ENCODE assay signal across 8 mouse cellular contexts in the genomic region with DNA sequence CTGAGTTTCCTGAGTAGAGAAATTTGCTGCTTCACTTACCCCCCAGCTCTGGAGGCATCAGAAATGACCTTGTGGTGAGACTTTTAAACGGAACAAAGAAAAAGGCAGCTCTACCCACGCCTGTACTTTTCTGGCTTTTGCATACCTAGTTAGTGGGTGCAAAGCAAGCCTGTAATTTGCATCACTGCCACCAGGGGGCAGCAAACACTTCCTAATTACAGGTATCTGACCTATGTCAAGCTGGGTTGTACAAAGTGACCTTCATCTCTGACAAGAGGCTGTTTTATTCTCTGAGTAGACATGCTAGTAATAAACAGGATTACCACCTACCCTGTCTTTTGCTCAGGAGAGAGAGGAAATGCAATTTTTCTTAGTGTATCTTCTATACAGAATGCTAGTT.
DNase-seq lines count a peak whose midpoint lies in the region; ATAC-seq lines count a peak whose summit lies in the region.

No protein-coding gene starts in this region.

- no peak overlapping the region for H3K27ac ChIP-seq in kidney, embryonic 15.5 days

- H3K27me3 ChIP-seq in kidney, embryonic 15.5 days: no peaks in the 10 kb centered on the region

- H3K4me2 ChIP-seq in kidney, embryonic 15.5 days: no peak overlapping the region

- no peaks in the 10 kb centered on the region for H3K4me1 ChIP-seq in kidney, embryonic 15.5 days

- peaks cover 85% of the 10 kb centered on the region for H3K36me3 ChIP-seq in kidney, embryonic 15.5 days

- H3K9me3 ChIP-seq in kidney, embryonic 15.5 days (replicated peaks): no peaks in the 10 kb centered on the region

- no peak overlapping the region for H3K9ac ChIP-seq in kidney, embryonic 15.5 days

- intact Hi-C loops in left cerebral cortex, postnatal 25 days (cut with DNase I): loop anchor here (1.0 to 5.0 kb wide), 2 partner anchors 87 to 100 kb away; no protein-coding TSS in a partner anchor

- ATAC-seq in kidney, embryonic 15.5 days (replicated peaks; ENCODE audit: low FRiP score): no peak
- 0 out of 2 replicates have a peak, but pooled peaks have one; percentile 45 for ATAC-seq in neutrophil, adult 5-6 weeks (ENCODE audit: extremely low read depth, insufficient number of reproducible peaks, low FRiP score, poor library complexity, severe bottlenecking)

- no peak overlapping the region for H3K4me3 ChIP-seq in kidney, embryonic 15.5 days (replicated peaks)

- 87% methylated on average over 2 of the region's 2 CpGs for WGBS in kidney, embryonic 15.5 days

- peak; percentile 83 for DNase-seq in kidney, adult 18-20 months
- peak; percentile 76 to 78 for DNase-seq in adrenal gland, adult 18-20 months (ENCODE audit: low spot score in 2 of 2)
- peak; percentile 87 for DNase-seq in embryo, embryonic 10.5 days (ENCODE audit: low spot score)
- peak; percentile 87 for DNase-seq in heart, postnatal 4 days
- DNase-seq in left cerebral cortex, postnatal 25 days (ENCODE audit: low spot score in 2 of 2): peak; percentile 51
- peak; percentile 88 for DNase-seq in thymus, postnatal 0 days (ENCODE audit: low spot score)
